In genomic region chr16:73785074-73785438, GRCm38 (mm10) we compare ENCODE assay signal across 21 mouse cellular contexts.
A peak's percentile ranks its signal among the peaks of the same experiment; 100 is the strongest.
DNase-seq lines count a peak whose midpoint lies in the region; ATAC-seq lines count a peak whose summit lies in the region.
"Had no signal": no experiment of that assay in that cellular context is flagged by ENCODE, and none has a peak within 500 bp of the region (broad histone marks: within the 10 kb centered on the region; RNA-seq: fewer than 3 reads in every experiment).

No protein-coding gene starts in this region.

- H3K4me1 ChIP-seq in neural tube, embryonic 13.5 days (replicated peaks) = peaks cover 7% of the 10 kb centered on the region; the same call in 1 of the 2 replicates
- no peaks in the 10 kb centered on the region; the same call in 1 of the 2 replicates for H3K4me1 ChIP-seq in hindbrain, embryonic 15.5 days (replicated peaks)
- H3K4me1 ChIP-seq: embryonic facial prominence, embryonic 15.5 days; forebrain, embryonic 10.5 days; intestine, embryonic 15.5 days had no signal

- no peak overlapping the region for H3K4me3 ChIP-seq in neural tube, embryonic 13.5 days
- H3K4me3 ChIP-seq in hindbrain, embryonic 15.5 days = no peak overlapping the region
- H3K4me3 ChIP-seq: embryonic facial prominence, embryonic 15.5 days; erythroblast, embryonic 14.5 days; forebrain, embryonic 10.5 days; gastrocnemius, adult 2 months; heart, embryonic 12.5 days; intestine, embryonic 15.5 days had no signal

- H3K4me2 ChIP-seq in neural tube, embryonic 13.5 days = peak overlapping the region; percentile 18
- peak overlapping the region; percentile 35 for H3K4me2 ChIP-seq in hindbrain, embryonic 15.5 days
- H3K4me2 ChIP-seq: embryonic facial prominence, embryonic 15.5 days; heart, embryonic 12.5 days; intestine, embryonic 15.5 days had no signal

- H3K27ac ChIP-seq in neural tube, embryonic 13.5 days (replicated peaks) = peak overlapping the region; percentile 67
- peak overlapping the region; percentile 55 for H3K27ac ChIP-seq in hindbrain, embryonic 15.5 days (replicated peaks)
- H3K27ac ChIP-seq: embryonic facial prominence, embryonic 15.5 days; forebrain, embryonic 10.5 days; gastrocnemius, adult 2 months; intestine, embryonic 15.5 days had no signal

- H3K36me3 ChIP-seq in neural tube, embryonic 13.5 days = no peaks in the 10 kb centered on the region
- H3K36me3 ChIP-seq in hindbrain, embryonic 15.5 days = no peaks in the 10 kb centered on the region
- H3K36me3 ChIP-seq: embryonic facial prominence, embryonic 15.5 days; forebrain, embryonic 10.5 days; G1E; heart, embryonic 12.5 days; intestine, embryonic 15.5 days had no signal

- H3K9ac ChIP-seq in neural tube, embryonic 13.5 days = no peak overlapping the region
- H3K9ac ChIP-seq in hindbrain, embryonic 15.5 days = no peak overlapping the region
- H3K9ac ChIP-seq: embryonic facial prominence, embryonic 15.5 days; heart, embryonic 12.5 days; intestine, embryonic 15.5 days had no signal

- 0 out of 2 replicates have a peak, but pooled peaks have one; percentile 8 for ATAC-seq in frontal cortex, adult (ENCODE audit: low TSS enrichment)
- no peak for ATAC-seq in neural tube, embryonic 13.5 days (ENCODE audit: low read depth)
- ATAC-seq in hindbrain, embryonic 15.5 days (ENCODE audit: low FRiP score, low read depth) = peak; percentile 66
- ATAC-seq: CD4-positive, CD25-positive, alpha-beta regulatory T cell, adult 4 months; intestine, embryonic 15.5 days had no signal

- H3K27me3 ChIP-seq in neural tube, embryonic 13.5 days = no peaks in the 10 kb centered on the region
- H3K27me3 ChIP-seq in hindbrain, embryonic 15.5 days = no peaks in the 10 kb centered on the region
- H3K27me3 ChIP-seq: embryonic facial prominence, embryonic 15.5 days; heart, embryonic 12.5 days; intestine, embryonic 15.5 days had no signal

- WGBS in neural tube, embryonic 13.5 days = 59% methylated on average over 2 of the region's 2 CpGs
- WGBS in hindbrain, embryonic 15.5 days = 48% methylated on average over 2 of the region's 2 CpGs

- H3K9me3 ChIP-seq in neural tube, embryonic 13.5 days = no peaks in the 10 kb centered on the region
- no peaks in the 10 kb centered on the region for H3K9me3 ChIP-seq in hindbrain, embryonic 15.5 days
- H3K9me3 ChIP-seq: embryonic facial prominence, embryonic 15.5 days; forebrain, embryonic 10.5 days; G1E; heart, embryonic 12.5 days; intestine, embryonic 15.5 days had no signal

- no peak for DNase-seq in frontal cortex, postnatal 25 days (ENCODE audit: low spot score in 2 of 2)
- DNase-seq in neural tube, embryonic 10.5 days (ENCODE audit: extremely low spot score, low spot score) = no peak
- DNase-seq in B cell, adult 2 months = no peak
- DNase-seq: adrenal gland, adult 8-10 months; adrenal gland, postnatal 36 days; cerebellum, adult 2 months; cerebellum, postnatal 10 days; embryo, embryonic 11 days; gastrocnemius, adult 2 months; gastrocnemius, postnatal 25 days; kidney, adult 18-20 months had no signal
